8 mouse cellular contexts compared by ENCODE assay signal in genomic region chr17:7740988-7741387, GRCm38 (mm10).
DNase-seq lines count a peak whose midpoint lies in the region; ATAC-seq and TF ChIP-seq lines count a peak whose summit lies in the region.

No protein-coding gene starts in this region.

- H3K4me3 ChIP-seq in kidney, adult 2 months (ENCODE audit: insufficient read depth, low read depth, low read length), result no peak overlapping the region

- H3K36me3 ChIP-seq in kidney, adult 2 months (ENCODE audit: control insufficient read depth, insufficient read depth, low read length), result no peaks in the 10 kb centered on the region

- peak; percentile 15 for DNase-seq in kidney, adult 2 months
- DNase-seq in kidney, adult 11 months, result no peak
- peak; percentile 79 for DNase-seq in NIH3T3 (ENCODE audit: low read depth)
- DNase-seq in lung, postnatal 36 days, result peak; percentile 35
- DNase-seq in left cerebral cortex, postnatal 25 days (ENCODE audit: low spot score in 2 of 2), result no peak
- DNase-seq in right cerebral cortex, postnatal 14 days, result no peak

- H3K4me1 ChIP-seq in kidney, adult 2 months (ENCODE audit: control insufficient read depth, insufficient read depth, low read length), result no peaks in the 10 kb centered on the region

- H3K27ac ChIP-seq in kidney, adult 2 months (ENCODE audit: insufficient read depth, low read depth, low read length), result no peak overlapping the region

- ATAC-seq in common myeloid progenitor, adult 5-6 weeks (replicated peaks; ENCODE audit: low read depth, poor library complexity, severe bottlenecking), result 0 out of 2 replicates have a peak, but pooled peaks have one; percentile 45
- no peak for ATAC-seq in megakaryocyte-erythroid progenitor cell, adult 5-6 weeks (replicated peaks; ENCODE audit: low FRiP score, low TSS enrichment, poor library complexity, severe bottlenecking)

- 16% methylated on average over 2 of the region's 2 CpGs for WGBS in kidney, adult 2 months

- H3K27me3 ChIP-seq in kidney, adult 2 months (replicated peaks; ENCODE audit: control insufficient read depth, insufficient read depth, low read length), result no peaks in the 10 kb centered on the region

- intact Hi-C loops in left cerebral cortex, postnatal 25 days (cut with DNase I), result no loop called here

- TF ChIP-seq CTCF in kidney, adult 2 months (conservative IDR thresholded peaks at IDR 0.05; ENCODE audit: insufficient read depth, insufficient read length, low read depth, low read length), result no peak

- TF ChIP-seq POLR2A in kidney, adult 2 months (IDR thresholded peaks at IDR 0.05; ENCODE audit: low read depth, low read length), result no peak

Comparison
In these comparisons a context has a peak if more than half of its experiments do, and no peak if none do; other contexts are left out.
1. DNase-seq: peak in kidney, adult 2 months (single experiment), NIH3T3 (single experiment) and lung, postnatal 36 days (single experiment); none in kidney, adult 11 months (single experiment), left cerebral cortex, postnatal 25 days (0 of 2) and right cerebral cortex, postnatal 14 days (single experiment).